Mouse (Mus musculus): ENCODE measurements around the gene Olfr720. TPM values are rescaled to one million over a fixed set of nuclear protein-coding genes. Genes with fewer than 3 reads are reported as not detected.

Olfr720 gene
- polyA plus RNA-seq (2021; fragmentation: Nextera tagmentation), result not detected in 2 replicates
- long read RNA-seq, experiment 1, result 0 reads
- long read RNA-seq, experiment 2, result 0 reads

DNA sequence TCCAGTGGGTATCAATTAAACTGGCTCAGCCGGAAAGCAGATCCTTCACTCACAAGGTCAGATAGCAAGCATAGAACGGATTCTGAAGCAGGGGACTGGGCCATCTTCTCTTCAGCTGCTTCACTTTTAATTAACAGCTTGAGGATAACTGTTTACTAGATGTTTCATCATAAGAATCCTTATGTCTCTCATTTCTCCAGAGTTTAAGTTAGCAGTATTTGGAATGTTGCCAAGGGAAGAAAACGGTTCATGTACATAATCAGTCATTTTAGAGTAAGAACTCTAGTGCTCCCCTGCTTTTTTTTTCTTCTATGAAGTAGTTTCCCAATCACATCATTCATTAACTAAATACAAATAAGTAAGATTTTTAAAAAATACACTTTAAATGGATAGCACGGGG lies at the start of gene Olfr720:
Olfr720 (minus strand) TSS at position 101 of the 400 bp plus-strand sequence.

Other genes with a start within 250 kb of the Olfr720 start
- 1.2 and 2.5 TPM in 2 replicates for gene Atxn7, start 225.4 kb downstream of the Olfr720 start, polyA plus RNA-seq (2021; fragmentation: Nextera tagmentation)
- gene Thoc7, start 225.0 kb downstream of the Olfr720 start, polyA plus RNA-seq (2021; fragmentation: Nextera tagmentation), result 129 and 131 TPM in 2 replicates
- gene Psmd6, start 65.9 kb downstream of the Olfr720 start, polyA plus RNA-seq (2021; fragmentation: Nextera tagmentation), result 132 and 154 TPM in 2 replicates
- not detected in 2 replicates for gene Olfr31, start 136.0 kb upstream of the Olfr720 start, polyA plus RNA-seq (2021; fragmentation: Nextera tagmentation)
- gene Il3ra, start 159.4 kb upstream of the Olfr720 start, polyA plus RNA-seq (2021; fragmentation: Nextera tagmentation), result 0.22 and 0.78 TPM in 2 replicates
- not detected in 2 replicates for gene Olfr721-ps1, start 214.5 kb upstream of the Olfr720 start, polyA plus RNA-seq (2021; fragmentation: Nextera tagmentation)

Measured in left cerebral cortex, adult 6 months (tissue).